Mouse (Mus musculus) gastrocnemius, postnatal 25 days (tissue): Measurements from ENCODE around the gene Dexi. TPM values are rescaled to one million over a fixed set of nuclear protein-coding genes. Genes with fewer than 3 reads are reported as not detected.

Source experiments
- DNase-seq: peaks from one replicate; pipeline ENCODE4 v3.0.0; 2022
- total RNA-seq, 2 experiments: library from RNA; stranded (reverse); gene quantifications; 1 replicate in 1 of 2; 2 replicates in 1 of 2; pipeline ENCODE4 v1.2.3; 2021

The Dexi gene
- total RNA-seq, 2 experiments from 2014 or later, result 43.0 to 43.1 TPM

GRCm38 (mm10) chr16:10453872-10454582 is 88.8 kb downstream of the Dexi start:
- no peak for DNase-seq

Other genes with a start within 250 kb of the Dexi start
- gene Emp2, start 229.1 kb downstream of the Dexi start, total RNA-seq, result 1 to 10 TPM; 5.7 to 7.8 TPM
- not detected for gene Tekt5, start 147.6 kb downstream of the Dexi start, total RNA-seq
- 1 to 10 TPM; 6.3 to 6.6 TPM for gene Nubp1, start 131.1 kb downstream of the Dexi start, total RNA-seq
- under 1 TPM; 0.36 to 0.40 TPM for gene Tvp23a, start 95.7 kb downstream of the Dexi start, total RNA-seq
- gene Ciita, start 63.0 kb downstream of the Dexi start, total RNA-seq, result under 1 TPM; 0.11 to 0.13 TPM
- gene Clec16a, start 2.3 kb upstream of the Dexi start, total RNA-seq, result 10 to 100 TPM; 51.2 to 62.2 TPM
- gene Socs1, start 242.5 kb upstream of the Dexi start, total RNA-seq, result 1 to 10 TPM in 1 of 2 experiments, under 1 TPM in 1; 0.51 to 2.4 TPM
- gene Tnp2, start 245.6 kb upstream of the Dexi start, total RNA-seq, result not detected
- not detected for gene Prm3, start 247.9 kb upstream of the Dexi start, total RNA-seq